Mouse (Mus musculus): ENCODE measurements around the gene Clstn1.

Clstn1 gene

DNA sequence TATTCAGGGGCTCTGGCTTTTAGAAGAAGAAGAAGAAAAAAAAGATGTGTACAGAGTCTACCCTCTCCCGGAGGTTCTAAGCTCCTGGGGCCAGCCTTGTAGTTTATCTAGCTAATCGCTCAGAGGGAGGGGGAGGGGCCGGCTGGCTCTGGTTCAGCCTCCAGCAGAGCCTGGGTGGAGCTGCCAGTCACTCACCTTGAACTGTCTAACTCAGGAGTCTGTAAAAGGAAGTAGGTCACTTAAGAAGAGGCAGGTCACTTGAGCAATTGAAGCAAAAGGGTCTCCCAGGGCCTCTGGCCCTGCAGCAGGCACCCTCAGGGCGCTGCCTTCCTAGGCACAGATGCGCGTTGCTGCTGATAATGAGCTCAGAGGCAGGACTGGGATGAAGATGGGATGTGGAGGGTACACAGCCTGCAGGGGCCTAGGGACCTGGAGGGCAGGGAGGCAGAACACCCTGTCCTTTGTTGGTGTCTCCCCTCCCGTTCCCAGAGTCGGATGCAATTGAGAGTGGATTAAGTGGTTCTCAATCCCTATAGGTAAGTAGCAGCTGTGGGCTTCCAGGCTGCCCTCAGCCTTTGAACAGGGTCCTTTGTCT, 18.7 kb upstream of the Clstn1 start:
- DNase-seq (ENCODE audit: low spot score in 2 of 2), result no peak

DNA sequence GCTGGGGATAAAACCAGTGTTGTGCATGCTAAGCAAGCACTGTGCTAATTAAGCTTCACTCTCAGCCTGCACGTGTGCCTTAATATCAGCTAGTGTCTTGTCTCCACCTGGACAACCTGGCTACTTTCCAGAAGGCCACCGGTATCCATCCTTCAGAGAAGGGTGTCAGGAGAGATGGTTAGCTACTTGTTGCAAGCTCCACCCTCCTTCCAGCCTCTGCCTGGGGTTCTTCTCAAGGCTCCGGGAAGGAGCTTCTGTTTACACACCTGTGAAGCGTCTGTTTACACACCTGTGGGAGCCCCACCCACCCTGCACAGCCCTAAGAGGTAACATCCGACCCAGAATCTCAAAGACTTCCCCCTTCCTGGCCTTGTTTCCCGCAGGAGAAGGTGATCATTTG, 17.6 kb upstream of the Clstn1 start:
- DNase-seq (ENCODE audit: low spot score in 2 of 2), result no peak

DNA sequence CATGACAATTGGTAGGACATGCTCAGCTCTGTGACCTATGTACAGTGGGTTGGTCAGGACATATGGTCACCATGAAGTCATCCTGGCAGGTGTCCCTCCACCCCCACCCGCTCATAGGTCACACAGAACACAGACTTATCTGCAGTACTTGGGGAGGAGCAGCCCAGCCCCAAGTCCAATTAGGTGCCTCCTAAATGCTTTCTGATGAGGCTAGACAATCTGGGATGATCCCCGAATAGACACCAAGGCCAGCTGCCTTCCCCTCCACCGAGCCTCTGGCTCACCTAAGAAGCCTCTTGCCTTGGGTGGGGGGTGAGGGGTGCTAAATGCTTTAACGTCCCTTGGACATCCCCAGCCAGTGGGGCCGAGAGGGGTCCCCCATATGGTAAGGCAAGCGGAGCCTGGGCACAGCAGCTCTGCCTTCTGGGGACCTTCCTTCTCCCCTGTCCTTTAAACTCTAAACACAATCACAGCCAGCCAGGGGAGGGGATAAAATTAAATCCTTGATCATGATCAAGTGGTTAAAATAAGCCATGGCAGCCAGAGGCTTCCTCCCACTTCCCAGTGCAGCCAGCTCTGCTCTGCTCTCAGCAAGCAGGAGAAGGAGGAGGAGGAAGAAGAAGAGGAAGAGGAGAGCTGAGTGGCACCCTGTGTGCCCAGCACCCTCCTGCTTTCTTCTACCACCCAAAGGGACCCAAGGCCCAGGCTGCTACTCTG, 16.3 kb upstream of the Clstn1 start:
- peak in 1 of 2 experiments; percentile 72 for DNase-seq (ENCODE audit: low spot score in 2 of 2)

DNA sequence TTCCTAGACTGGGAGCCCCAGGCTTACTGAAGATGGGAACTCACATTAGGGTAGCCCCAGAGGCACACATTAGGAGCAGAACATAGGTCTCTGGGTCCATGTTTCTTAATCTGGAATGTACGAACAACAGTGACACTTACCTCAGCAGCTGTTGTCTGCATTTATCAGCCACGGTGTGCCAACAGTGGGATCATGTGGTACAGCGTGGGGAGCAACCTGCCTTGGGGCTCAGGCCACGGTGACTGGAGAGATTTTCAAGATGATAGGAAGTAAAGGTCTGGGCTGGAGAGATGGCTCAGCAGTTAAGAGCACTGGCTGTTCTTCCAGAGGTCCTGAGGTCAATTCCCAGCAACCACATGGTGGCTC, 15.8 kb upstream of the Clstn1 start:
- DNase-seq (ENCODE audit: low spot score in 2 of 2), result no peak

DNA sequence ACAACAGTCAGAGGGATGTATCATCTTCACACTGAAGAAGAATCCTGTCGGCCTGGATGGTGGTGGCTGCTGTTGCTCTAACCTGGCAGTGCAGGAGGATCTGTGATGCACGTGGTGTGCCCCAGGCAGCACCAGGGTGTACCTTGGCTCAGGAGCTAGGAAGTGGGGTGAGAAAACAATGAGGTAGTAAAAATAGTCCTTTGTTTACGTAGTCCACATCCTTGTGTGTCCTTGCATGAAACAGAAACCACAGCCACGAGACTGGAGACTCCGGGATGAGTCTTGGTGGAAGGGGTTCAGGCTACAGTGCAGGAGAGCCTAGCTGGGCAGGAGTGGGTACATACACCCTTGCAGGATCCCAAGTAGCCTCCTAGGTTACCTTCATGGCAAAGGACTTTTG, 15.1 kb upstream of the Clstn1 start:
- DNase-seq (ENCODE audit: low spot score in 2 of 2), result no peak

DNA sequence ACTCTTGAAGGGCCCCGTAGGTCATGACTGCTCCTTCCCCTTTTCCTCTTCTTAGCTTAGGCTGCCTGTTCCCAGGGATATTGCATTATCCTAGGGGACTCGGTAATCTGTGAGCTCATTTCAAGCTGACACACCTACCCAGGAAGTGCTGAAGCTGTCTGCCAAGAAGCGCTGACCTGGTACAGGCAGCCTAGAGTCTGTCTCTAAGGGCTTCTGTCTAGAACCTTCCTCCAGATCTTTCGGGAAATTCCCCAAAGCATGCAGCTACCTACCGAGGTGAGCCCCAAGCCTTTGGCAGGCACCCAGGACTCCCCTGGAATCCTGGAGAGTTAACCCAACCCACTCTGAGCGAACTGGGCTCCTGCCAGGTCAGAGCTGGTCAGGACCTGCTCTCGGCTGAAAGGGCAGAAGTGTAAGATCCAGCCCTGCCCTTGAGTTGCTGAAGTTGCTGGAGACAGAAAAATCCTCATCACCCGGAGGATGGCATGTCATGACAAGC, 14.6 kb upstream of the Clstn1 start:
- DNase-seq (ENCODE audit: low spot score in 2 of 2), result no peak

DNA sequence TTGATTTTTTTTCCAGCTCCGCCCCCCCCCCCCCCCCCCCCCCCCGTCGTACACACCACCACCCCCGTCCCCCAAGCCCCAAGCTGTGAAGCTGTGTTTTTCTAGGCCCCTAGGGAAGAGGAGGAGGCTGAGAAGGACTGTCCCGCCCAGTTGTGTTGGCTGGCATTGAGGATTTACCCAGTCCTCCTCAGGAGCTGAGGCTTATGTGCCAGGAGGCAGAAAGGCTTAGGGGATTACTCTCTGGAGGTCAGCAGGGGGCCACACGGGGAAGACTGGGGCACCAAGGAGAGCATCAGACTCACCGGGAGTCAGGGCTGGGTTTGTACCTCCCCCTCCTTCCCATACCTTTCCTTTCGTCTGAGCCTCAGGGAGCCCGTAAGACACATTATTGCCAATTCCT, 13.8 kb upstream of the Clstn1 start:
- DNase-seq (ENCODE audit: low spot score in 2 of 2), result no peak

DNA sequence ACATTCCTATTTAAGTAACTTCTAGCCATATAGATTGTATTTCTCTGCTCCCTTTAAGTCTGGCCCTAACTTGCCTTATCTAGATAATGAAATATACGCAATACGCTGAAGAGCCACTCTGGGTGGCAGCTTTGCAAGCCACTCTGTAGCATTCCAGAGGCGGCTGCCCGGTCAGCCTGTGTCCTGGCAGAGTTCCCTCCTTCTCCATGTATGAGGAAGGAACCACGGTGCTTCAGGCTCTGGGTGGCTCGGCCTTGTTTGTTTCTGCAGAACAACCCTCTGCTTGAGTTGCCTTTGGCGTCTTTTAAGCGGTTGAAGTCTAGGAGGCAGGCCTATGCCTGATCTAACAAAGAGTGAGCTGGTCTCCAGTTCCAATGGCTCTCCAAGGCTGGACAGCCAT, 13.4 kb upstream of the Clstn1 start:
- DNase-seq (ENCODE audit: low spot score in 2 of 2), result no peak

DNA sequence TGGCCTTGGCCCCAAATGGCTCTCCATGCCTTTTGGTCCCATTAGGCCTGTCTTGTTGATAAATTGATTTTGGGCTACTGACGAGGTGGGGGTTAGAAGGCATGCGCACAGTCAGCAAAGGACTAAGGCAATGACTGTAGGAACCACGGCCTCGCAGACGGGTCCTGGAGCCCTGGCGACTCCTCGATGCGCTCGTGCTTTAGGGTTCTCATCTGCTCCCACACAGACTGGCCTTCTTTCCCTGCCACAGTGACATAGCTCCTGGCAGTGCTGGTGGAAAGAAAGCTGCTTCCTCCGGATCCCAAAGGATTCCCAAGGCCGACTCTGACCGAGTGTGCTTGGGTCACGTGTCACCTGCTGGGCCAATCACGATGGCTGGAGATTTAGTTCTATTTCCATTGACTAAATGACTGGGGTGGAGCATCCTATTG, 11.9 kb upstream of the Clstn1 start:
- no peak for DNase-seq (ENCODE audit: low spot score in 2 of 2)

DNA sequence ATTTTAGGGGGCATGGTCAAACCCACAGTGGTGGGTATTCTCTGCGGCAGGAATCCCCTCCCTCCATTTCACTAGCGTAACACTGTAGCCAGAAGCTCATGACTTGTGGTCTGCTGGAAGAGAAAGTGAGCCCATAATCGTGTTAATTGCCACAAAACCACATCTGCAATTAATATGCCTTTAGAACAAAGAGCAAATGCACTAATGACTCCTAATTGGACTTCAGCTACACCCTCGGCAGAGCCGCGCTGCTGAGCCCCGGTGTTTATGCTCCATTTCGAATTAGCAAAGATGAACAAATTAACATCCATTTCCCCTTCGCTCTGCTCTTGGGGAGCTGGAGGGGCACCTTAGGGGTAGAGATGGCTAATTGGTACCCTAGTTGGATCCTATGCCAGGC, 10.2 kb upstream of the Clstn1 start:
- no peak for DNase-seq (ENCODE audit: low spot score in 2 of 2)

DNA sequence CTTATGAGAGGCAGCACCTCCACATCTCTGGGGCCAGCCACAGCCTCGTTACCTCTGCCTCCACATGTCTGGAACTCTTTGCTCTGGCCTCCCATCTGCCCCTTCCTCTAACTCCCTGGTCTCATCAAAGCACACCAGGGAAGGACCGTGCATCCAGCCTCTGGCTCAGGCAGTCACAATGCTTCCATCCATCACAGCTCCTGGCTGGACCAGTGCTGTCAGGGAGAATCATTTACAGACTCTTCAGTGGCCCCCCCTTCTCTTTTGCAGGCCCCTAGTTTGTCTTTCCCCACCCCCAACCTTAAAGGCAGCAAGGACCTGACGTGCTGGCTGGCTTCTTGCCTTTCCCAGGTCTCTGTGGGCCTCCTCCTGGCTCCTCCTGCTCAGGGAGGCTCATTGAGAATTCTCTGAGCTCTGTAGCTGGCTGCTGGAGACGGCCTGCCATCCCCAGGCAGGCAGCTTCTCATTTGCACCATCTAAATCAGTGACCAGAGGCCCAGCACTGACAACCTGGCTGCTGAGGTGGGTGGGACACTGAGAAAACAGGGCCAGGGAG, 9.2 kb upstream of the Clstn1 start:
- DNase-seq (ENCODE audit: low spot score in 2 of 2), result no peak

DNA sequence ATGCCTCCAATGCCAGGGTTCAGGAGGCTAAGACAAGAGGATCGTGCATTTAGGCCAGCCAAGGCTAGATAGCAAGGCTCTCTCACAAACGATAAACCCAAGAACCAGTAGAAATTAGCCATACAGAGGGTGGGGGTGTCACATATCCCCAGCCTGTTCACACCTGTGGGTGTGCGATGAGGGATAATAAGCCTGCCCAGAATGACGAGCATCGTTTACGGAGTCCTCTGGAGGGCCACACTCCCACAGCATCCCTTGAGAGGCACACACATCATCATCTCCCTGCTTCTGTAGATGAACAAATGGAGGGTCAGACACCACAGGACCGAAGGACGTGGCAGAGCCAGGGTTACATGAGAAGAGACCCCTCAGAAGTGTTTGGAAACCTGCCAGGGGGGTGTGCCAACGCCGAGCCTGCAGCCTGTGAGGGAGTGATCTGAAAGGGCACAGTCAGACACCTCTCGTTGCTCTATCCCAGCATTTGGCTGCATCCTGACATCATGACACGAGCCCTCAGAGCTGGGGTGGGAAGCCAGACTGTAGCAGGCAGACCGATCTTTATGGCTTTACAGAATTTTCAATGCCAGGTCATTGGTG, 8.1 kb upstream of the Clstn1 start:
- no peak for DNase-seq (ENCODE audit: low spot score in 2 of 2)

DNA sequence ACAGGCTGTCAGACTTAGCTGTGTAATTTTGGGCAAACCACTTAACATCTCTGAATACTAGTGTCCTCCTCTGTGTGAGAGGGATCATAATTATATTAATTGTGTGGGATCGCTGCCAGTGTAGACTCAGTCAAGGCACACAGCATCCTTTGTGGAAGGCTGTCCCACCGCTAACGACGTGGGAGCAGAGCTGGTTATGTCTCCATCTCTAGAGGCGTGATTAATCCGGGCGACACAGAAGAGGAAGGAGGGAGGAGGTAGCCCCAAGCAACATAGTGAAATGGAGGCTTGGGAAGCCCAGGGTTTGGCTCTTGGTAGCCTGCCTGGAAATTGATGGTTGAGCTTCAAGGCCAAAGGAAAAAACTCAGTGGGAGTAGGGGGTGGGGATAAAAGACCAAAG, 7.4 kb upstream of the Clstn1 start:
- DNase-seq (ENCODE audit: low spot score in 2 of 2), result no peak

DNA sequence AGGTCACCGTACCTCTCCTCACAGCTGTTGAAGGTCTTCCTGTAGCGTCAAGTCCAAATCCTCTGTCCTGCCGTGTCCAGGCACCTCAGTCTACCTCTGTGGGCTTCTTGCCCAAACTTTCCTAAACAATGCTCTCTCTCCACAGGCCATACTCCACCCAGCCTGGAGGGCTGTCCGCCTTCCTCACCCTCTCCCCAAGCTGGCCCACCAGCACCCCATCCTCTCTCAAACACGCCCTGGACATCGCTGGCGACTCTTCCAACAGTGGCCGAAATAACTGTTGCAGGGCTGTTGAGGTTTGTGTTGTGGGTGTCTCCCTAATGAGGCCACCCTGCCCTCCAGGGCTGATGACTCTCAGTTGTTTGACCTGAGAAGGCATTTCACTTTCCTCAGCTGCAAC, 1.0 kb upstream of the Clstn1 start:
- DNase-seq (ENCODE audit: low spot score in 2 of 2), result no peak

DNA sequence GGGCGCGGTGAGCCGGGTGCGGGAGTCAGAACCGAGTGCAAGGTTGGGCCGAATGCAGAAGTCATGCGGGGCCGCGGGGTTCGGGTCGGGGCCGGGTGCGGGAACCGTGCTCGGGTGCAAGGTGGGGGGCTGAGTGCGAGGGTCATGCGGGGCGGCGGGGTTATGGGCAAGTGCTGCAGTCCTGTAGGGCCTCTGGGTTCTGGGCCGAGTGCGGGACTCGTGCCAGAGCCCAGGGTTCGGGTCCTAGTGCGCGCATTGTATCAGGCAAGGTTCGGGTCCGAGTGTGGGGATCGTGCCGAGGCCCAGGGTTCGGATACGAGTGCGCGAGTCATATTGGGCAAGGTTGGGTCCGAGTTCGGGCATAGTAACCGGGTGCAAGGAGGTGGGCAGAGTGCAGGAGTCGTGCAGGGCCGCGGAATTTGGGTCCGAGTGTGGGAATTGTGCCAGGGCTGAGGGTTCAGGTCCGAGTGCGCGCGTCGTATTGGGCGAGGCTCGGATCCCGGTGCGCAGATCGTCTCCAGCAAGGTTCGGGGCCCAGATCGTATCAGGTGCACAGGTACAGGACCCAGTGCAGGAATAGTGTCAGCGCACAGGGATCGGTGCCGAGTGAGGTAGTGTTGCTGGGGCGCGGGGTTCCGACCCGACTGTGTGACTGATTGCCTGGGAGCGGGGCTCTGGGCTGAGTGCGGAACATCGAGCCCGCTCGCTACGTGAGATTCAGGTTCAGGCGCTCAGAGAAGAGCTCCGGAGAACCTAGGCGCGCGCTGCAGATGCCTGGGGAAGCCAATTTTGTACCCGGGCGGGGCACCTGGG, 721 bp downstream of the Clstn1 start:
- DNase-seq (ENCODE audit: low spot score in 2 of 2), result peak in 1 of 2 experiments; percentile 39

DNA sequence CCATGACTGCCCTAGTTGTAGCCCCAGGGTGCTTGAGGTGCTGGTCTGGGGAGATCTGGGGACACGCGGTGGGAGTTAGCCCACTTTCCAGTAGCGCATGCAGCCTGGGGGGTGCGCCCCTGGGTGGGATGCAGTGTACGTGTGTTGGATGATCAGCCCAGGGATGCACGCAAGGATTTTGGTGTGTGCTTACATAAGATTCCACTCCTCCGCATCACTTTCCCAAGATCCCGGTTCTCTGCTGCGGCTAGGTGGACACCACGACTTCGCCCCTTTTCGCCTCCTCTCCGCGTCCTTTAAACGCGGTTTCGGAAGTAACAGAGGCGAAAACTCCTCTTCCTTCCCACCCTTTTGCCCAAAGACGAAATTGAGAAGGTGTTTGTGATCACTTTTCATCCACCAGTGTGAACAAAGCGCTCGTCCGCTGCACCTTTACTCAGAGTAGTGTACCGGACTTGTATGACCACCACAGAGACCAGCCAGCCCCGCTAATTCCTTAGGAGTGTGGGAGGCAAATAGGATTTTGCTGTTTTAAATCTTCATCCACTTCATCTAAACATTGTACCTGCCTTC, 1.4 kb downstream of the Clstn1 start:
- peak; percentile 69 to 78 for DNase-seq (ENCODE audit: low spot score in 2 of 2)

DNA sequence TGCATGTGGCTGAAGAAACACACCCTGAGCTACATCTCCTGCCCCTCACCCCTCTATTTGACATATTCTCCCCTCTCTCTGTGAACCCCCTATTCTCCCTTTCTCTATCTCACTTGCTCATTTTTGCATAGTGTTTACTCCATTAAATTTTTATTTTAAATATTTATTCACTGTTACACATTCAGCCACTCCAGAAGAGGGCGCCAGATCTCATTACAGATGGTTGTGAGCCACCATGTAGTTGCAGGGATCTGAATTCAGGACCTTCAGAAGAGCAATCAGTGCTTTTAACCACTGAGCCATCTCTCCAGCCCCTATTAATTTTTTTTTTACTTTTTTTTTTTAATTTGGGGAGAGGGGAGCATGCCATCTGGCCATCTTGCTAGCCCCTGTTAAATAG, 3.9 kb downstream of the Clstn1 start:
- no peak for DNase-seq (ENCODE audit: low spot score in 2 of 2)

DNA sequence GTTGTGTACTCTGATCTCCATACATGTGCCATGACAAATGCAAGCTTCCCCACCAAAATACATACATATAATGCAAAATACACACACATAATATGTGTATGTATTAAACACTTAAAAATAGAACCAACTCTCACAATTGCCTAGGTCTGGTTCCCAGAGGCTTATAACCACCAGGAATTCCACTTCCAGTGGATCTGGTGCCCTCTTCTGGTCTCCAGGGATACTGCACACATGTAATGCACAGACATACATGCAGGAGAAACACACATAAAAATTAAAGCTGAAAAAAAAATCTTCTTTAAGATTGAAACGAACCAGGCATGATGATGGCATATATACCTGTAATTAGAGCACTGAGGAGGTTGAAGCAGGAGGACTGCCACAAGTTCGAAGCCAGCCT, 5.2 kb downstream of the Clstn1 start:
- DNase-seq (ENCODE audit: low spot score in 2 of 2), result no peak

DNA sequence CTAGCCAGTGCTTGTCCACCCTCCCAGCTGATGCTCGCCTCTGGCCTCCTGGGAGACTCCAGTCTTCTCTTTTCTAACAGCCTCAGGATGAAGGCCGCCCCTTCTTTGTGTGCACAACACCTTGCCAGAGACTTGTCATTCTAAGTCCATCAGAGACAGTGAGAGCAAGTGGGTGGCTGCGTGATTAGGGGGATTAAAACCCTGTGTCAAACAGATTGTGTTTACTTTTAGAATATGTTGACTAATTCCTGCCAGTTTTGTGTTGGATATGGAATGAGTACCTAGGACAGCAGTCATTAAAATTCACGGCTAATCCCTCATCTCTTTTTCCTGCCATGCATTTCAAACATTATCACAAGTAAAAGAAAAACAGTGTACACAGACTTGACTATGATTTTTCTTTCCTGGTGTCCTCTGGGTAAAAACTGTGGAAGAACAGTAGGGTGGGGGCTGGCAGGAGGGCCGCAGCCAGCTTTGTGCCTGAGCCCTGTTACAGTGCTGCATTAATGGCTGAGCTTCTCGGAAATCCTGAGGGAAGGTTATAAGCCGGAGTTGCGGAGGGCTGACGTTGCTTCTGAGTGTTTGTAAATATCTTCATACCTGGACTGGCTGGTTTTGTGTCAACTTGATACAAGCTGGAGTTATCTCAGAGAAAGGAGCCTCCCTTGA, 8.8 kb downstream of the Clstn1 start:
- DNase-seq (ENCODE audit: low spot score in 2 of 2), result no peak

DNA sequence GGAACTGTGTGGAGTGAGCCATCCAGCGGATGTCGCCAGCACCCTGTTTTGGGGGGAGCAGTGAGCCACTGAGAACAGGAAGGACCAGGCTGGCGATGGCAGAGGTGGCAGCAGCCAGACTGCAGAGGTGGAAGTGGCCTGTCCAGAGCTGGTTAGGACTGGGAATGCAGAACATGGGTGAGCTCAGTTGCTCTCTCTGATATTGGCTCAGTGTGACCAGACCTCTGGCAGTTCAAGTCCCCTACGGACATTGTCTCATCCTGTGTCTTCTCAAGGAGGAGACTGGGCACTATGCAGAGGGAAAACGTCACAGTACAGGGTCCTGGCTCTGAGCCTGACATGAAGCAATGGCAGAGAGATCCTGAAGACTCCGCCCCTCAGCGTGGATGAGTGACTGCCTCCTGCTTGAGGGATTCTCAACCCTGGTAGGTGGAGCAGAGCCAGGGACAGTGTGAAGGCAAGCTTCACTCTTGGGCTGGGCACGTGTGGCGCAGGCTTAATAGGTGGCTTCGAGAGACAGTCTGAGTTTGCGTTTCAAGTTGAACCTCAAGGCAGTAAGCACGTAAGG, 11.5 kb downstream of the Clstn1 start:
- no peak for DNase-seq (ENCODE audit: low spot score in 2 of 2)

DNA sequence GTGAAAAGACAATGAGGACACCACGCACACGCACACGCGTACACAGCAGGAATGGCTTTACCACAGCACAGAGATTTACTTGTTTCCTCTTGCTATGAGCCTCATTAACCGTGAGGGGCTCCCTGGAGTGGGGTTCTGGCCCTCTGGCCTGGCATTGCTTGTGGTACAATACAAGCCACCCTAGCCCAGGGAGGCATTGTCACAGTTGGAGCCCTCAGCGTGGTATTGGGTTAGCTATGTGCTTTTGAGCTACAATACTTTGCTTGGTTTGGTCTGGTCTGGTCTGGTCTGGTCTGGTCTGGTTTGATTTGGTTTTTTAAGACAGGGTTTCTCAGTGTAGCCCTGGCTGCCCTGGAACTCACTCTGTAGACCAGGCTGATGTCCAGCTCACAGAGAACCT, 13.3 kb downstream of the Clstn1 start:
- no peak for DNase-seq (ENCODE audit: low spot score in 2 of 2)
